Mouse (Mus musculus): ENCODE measurements around the gene Crybg1. TPM values are rescaled to one million over a fixed set of nuclear protein-coding genes. Genes with fewer than 3 reads are reported as not detected.

Gene Crybg1
- polyA plus RNA-seq, 1 experiment: 3.2 TPM

GRCm38 (mm10) chr10:44078799-44079521 is 69.7 kb downstream of the Crybg1 start:
- WGBS: 22% methylated on average over 6 of the region's 6 CpGs
- Histone ChIP-seq H3K4me3 (replicated peaks; ENCODE audit: control insufficient read depth, low read depth, low read length) (no peak overlapping the region), H3K27ac (ENCODE audit: control insufficient read depth, insufficient read depth, low read depth, low read length, poor library complexity) (no peak overlapping the region), H3K4me1 (ENCODE audit: control insufficient read depth, insufficient read depth, low read length) (no peaks in the 10 kb centered on the region)
- TF ChIP-seq POLR2A (IDR thresholded peaks at IDR 0.05; ENCODE audit: borderline replicate concordance, control insufficient read depth, low read depth, low read length) (no peak), CTCF (IDR thresholded peaks at IDR 0.05; ENCODE audit: control insufficient read depth, insufficient read depth, low read length) (no peak)

DNA sequence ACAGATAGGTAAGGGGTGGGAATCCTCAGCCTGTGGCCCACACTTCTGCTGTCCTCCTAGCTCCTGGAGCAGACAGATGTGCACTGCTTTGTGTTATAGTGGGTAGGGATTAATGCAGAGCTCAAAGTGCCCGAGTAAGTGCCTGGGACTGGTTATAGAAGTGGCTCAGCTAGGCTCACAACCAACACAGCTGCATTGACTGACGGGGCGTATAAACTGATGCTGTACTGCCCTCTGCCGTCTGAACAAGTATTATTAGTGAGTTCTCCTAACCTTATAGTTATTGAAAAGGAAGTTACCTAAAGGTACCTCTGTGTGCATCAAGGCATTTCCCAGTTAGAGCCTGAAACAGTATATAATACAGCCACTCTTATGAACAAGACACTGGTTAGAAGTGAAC is 77.6 kb downstream of the Crybg1 start:
- no peak for TF ChIP-seq POLR2A (IDR thresholded peaks at IDR 0.05; ENCODE audit: borderline replicate concordance, control insufficient read depth, low read depth, low read length)
- peak; percentile 60 for TF ChIP-seq CTCF (IDR thresholded peaks at IDR 0.05; ENCODE audit: control insufficient read depth, insufficient read depth, low read length)
- Histone ChIP-seq H3K27ac (ENCODE audit: control insufficient read depth, insufficient read depth, low read depth, low read length, poor library complexity) (no peak overlapping the region), H3K4me1 (ENCODE audit: control insufficient read depth, insufficient read depth, low read length) (peaks cover 1% of the 10 kb centered on the region; the same call in 1 of the 2 replicates), H3K4me3 (replicated peaks; ENCODE audit: control insufficient read depth, low read depth, low read length) (no peak overlapping the region)
- WGBS: 4% methylated on average over 4 of the region's 4 CpGs

GRCm38 (mm10) chr10:44069131-44069530 is 79.5 kb downstream of the Crybg1 start:
- H3K4me3 ChIP-seq (replicated peaks; ENCODE audit: control insufficient read depth, low read depth, low read length): no peak overlapping the region
- 23% methylated on average over 7 of the region's 7 CpGs for WGBS
- H3K4me1 ChIP-seq (ENCODE audit: control insufficient read depth, insufficient read depth, low read length): peaks cover 1% of the 10 kb centered on the region; the same call in 1 of the 2 replicates
- TF ChIP-seq POLR2A (IDR thresholded peaks at IDR 0.05; ENCODE audit: borderline replicate concordance, control insufficient read depth, low read depth, low read length) (no peak), CTCF (IDR thresholded peaks at IDR 0.05; ENCODE audit: control insufficient read depth, insufficient read depth, low read length) (0 out of 2 replicates have a peak, but pooled peaks have one; percentile 6)
- H3K27ac ChIP-seq (ENCODE audit: control insufficient read depth, insufficient read depth, low read depth, low read length, poor library complexity): peak overlapping the region; percentile 69

GRCm38 (mm10) chr10:44065848-44066360 is 82.7 kb downstream of the Crybg1 start:
- Histone ChIP-seq H3K4me1 (ENCODE audit: control insufficient read depth, insufficient read depth, low read length) (peaks cover 1% of the 10 kb centered on the region; the same call in 1 of the 2 replicates), H3K27ac (ENCODE audit: control insufficient read depth, insufficient read depth, low read depth, low read length, poor library complexity) (no peak overlapping the region), H3K4me3 (replicated peaks; ENCODE audit: control insufficient read depth, low read depth, low read length) (no peak overlapping the region)
- TF ChIP-seq POLR2A (IDR thresholded peaks at IDR 0.05; ENCODE audit: borderline replicate concordance, control insufficient read depth, low read depth, low read length) (no peak), CTCF (IDR thresholded peaks at IDR 0.05; ENCODE audit: control insufficient read depth, insufficient read depth, low read length) (no peak)
- 87% methylated on average over 6 of the region's 6 CpGs for WGBS

DNA sequence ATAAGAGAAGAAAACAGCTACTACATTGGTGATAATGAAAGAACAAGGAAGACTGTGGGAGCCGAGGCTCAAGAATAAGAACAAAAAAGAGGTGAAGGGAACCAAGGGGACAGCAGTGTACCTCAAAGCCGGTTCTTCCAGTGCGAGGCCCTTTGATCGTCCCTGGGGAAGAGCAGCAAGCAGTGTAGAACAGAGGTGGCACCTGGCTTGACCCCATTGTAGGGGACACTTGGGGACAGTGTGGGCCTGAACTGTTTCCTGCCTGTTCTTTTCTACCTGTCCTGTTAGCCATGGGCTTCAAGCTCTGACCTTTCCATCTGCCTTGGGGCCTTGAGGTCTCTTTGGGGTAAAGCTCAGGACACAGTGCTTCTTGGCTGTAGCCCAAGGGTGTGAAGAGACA is 85.7 kb downstream of the Crybg1 start:
- Histone ChIP-seq H3K27ac (ENCODE audit: control insufficient read depth, insufficient read depth, low read depth, low read length, poor library complexity) (no peak overlapping the region), H3K4me3 (replicated peaks; ENCODE audit: control insufficient read depth, low read depth, low read length) (no peak overlapping the region), H3K4me1 (ENCODE audit: control insufficient read depth, insufficient read depth, low read length) (no peaks in the 10 kb centered on the region)
- TF ChIP-seq CTCF (IDR thresholded peaks at IDR 0.05; ENCODE audit: control insufficient read depth, insufficient read depth, low read length) (no peak), POLR2A (IDR thresholded peaks at IDR 0.05; ENCODE audit: borderline replicate concordance, control insufficient read depth, low read depth, low read length) (no peak)
- 90% methylated on average over 4 of the region's 4 CpGs for WGBS

GRCm38 (mm10) chr10:44050913-44051312 is 97.7 kb downstream of the Crybg1 start:
- no peak overlapping the region for H3K4me3 ChIP-seq (replicated peaks; ENCODE audit: control insufficient read depth, low read depth, low read length)
- WGBS: 83% methylated on average over 6 of the region's 6 CpGs
- no peak overlapping the region for H3K27ac ChIP-seq (ENCODE audit: control insufficient read depth, insufficient read depth, low read depth, low read length, poor library complexity)
- H3K4me1 ChIP-seq (ENCODE audit: control insufficient read depth, insufficient read depth, low read length): no peaks in the 10 kb centered on the region
- TF ChIP-seq POLR2A (IDR thresholded peaks at IDR 0.05; ENCODE audit: borderline replicate concordance, control insufficient read depth, low read depth, low read length) (no peak), CTCF (IDR thresholded peaks at IDR 0.05; ENCODE audit: control insufficient read depth, insufficient read depth, low read length) (no peak)

- peak; percentile 50 for TF ChIP-seq CTCF (IDR thresholded peaks at IDR 0.05; ENCODE audit: control insufficient read depth, insufficient read depth, low read length)
- no peak for TF ChIP-seq POLR2A (IDR thresholded peaks at IDR 0.05; ENCODE audit: borderline replicate concordance, control insufficient read depth, low read depth, low read length)
- Histone ChIP-seq H3K4me3 (replicated peaks; ENCODE audit: control insufficient read depth, low read depth, low read length) (no peak overlapping the region), H3K4me1 (ENCODE audit: control insufficient read depth, insufficient read depth, low read length) (no peaks in the 10 kb centered on the region), H3K27ac (ENCODE audit: control insufficient read depth, insufficient read depth, low read depth, low read length, poor library complexity) (no peak overlapping the region)
- WGBS: 55% methylated on average over 4 of the region's 4 CpGs
Observed at GRCm38 (mm10) chr10:44044727-44045126, 103.9 kb downstream of the Crybg1 start.

DNA sequence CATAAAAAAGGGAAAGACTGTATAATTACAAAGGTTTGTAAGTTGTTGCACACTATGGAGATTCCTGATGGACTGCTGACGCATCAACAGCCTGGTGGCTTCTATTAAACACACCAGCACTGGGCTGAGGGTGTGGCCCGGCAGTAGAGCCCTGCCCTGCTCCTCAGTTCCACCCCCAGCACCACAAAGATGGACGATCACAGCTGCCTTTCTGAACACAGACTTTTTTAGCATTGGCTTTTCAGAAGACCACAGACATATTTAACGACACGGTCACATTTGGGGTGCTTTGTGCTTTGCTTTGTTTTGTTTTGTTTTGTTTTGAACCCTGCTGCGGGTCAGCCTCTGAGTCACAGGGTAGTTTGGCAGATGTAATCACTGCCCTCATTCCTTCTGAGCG is 105.0 kb downstream of the Crybg1 start:
- WGBS: 66% methylated on average over 7 of the region's 7 CpGs
- no peaks in the 10 kb centered on the region for H3K4me1 ChIP-seq (ENCODE audit: control insufficient read depth, insufficient read depth, low read length)

More for the DNA sequence above, 105.0 kb downstream of the Crybg1 start:
- Histone ChIP-seq H3K27ac (ENCODE audit: control insufficient read depth, insufficient read depth, low read depth, low read length, poor library complexity) (no peak overlapping the region), H3K4me3 (replicated peaks; ENCODE audit: control insufficient read depth, low read depth, low read length) (no peak overlapping the region)
- TF ChIP-seq CTCF (IDR thresholded peaks at IDR 0.05; ENCODE audit: control insufficient read depth, insufficient read depth, low read length): no peak
- TF ChIP-seq POLR2A (IDR thresholded peaks at IDR 0.05; ENCODE audit: borderline replicate concordance, control insufficient read depth, low read depth, low read length): no peak
